Mouse (Mus musculus) right cerebral cortex, adult 18-20 months (tissue): ENCODE measurements around the gene Gm49380.

Experiments used
- DNase-seq: peaks from one replicate; pipeline ENCODE4 v3.0.0; 2022; ENCODE audit warnings: mixed read lengths

Gm49380 gene

DNA sequence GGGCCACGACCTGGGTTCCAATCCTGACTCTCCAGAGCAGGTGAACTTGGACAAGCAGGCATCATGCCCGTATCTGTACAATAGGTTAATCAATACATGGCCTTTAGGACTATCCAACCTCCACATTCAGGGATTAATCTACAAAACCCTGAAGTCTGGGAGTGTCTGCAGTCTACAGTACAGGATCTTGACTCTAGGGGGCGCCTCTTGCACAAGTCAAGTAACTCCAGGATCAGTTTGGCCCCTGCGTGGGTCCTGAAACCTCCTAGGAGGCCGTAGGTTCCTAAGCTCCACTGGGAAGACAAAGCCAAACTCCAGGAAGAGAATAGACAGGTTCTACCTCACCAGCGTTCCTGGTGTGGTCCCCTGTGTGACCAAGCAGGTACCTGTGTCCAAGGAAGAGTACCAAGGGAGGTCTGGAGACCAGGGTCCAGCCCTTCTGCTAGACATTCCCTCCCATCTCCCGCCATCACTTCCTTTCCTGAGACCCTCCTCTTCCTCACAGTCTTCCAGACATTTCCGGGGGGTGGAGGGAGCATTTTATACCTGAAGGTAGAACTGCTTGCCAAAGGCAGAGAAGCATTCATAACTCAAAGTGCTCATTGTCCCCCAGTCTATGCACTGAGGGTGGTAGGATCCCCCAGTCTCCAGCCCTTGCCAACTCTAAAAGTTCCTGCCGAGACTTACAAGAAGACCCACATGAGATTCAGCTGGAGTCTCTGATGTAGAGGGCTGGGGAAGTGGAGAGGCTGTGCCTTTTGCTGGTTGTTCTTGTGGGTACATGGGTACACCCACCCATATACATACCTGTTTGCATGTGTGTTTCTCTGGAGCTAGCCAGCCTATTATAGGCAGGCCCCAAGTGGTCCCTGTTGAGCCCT, 38.7 kb downstream of the Gm49380 start:
- no peak for DNase-seq

DNA sequence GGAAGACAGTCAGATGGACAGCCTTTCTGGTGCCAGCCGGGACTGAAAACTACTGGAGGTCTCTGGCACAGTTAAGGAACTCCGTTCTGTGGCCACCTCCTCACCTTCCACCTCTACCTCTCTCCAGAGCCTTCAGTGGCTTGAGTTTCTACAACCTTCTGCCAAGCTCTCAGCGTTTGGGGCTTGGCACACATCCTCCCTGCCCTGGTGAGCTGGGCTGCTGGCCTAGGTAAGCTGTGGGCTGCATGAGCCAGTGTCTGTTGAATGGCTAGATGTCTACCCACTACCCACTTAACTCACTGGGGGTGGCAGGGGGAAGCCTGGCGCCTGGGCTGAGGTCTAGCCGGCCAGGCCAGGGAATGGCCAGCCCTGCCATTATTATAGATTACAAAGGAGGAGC, 40.2 kb downstream of the Gm49380 start:
- peak; percentile 11 for DNase-seq

DNA sequence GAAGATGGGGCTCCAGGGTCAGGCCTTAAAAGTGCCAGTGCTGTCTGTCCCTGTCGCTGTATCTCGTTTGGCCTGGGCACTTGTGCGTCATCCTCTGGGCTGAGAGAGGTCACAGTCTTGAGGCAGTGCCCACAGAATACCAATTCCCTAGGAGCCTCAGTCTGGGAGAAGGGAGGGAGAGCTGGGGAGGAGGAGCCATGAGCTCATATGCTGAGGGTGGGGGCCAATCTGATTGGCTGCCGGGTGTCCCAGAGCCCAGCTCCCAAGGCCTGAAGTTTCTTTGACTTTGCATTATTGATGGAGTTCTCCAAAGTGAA, 40.7 kb downstream of the Gm49380 start:
- DNase-seq: peak; percentile 60

GRCm38 (mm10) chr9:44071914-44072598, 41.2 kb downstream of the Gm49380 start:
- DNase-seq: peak; percentile 73

- no peak for DNase-seq
Measured at GRCm38 (mm10) chr9:44070844-44071231, 42.5 kb downstream of the Gm49380 start.

DNA sequence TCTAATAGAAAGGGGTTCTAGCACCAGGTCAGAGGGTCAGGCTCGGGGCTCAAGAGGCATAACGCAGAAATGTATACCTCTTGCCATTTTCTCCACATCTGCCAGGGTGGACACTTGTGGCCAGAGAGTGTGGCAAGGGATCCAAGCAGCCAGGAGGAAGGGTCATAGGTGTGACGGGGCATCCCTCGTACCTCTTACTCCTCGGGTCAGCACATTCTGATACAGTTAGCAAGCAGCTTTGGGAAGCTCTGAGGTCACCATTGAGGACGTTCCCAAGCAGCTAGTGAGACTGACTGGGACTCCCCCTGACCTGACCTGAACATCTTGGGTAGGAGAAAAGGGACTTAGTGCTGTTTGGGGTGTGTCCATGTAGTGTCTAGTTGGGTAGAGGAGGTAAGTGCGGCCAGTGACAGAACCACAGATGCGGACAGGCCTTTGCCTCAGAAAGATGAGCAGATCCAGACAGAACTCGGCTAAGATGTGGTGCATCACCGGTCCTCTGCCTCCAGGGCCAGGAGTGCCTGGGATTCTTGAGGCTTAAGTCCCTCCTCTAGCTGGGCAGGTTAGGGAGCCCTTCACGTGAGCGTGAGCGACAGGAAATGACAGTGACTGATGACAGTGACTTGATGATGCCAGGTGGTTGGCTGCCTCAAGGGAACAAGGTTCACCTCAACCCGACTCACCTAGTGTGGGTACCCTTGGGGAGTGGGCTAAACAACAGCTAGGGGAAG, 43.0 kb downstream of the Gm49380 start:
- DNase-seq: no peak

- DNase-seq: no peak
Measured at GRCm38 (mm10) chr9:44069252-44069651, 44.0 kb downstream of the Gm49380 start.

GRCm38 (mm10) chr9:44067960-44068330, 45.4 kb downstream of the Gm49380 start:
- DNase-seq: peak; percentile 14

DNA sequence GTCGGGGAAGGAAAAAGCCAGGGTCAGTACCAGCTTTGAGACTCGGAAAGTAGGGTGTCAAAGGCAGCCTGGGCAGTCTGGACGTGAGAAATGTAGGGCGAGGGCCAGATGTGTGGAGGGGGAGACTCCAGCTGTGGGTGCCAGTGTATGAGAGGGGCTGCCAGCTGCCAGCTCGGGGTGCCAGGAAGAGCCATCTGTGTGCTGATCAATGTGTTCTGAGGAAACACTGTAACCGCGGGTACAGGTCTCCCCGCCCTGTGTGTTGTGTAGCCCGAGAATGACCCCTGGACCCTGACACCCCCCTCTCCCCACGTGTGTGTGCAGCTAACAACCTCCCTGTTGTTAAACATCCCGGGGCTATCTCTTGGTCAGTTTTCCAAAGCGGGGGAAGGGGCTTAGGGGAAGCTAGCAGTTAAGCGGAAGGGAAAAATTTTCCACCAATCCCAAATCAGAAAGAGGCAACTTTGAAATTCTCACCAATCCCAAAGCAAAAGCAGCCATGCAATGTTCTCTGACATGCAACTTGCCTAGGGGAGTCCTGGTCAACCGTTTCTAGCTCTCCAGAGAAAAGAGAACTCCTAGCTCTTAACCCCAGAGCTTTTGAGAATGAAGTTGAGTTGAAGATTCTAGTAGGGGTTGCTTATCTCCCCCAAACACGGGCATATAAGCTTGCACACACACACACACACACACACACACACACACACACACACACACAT, 45.9 kb downstream of the Gm49380 start:
- DNase-seq: no peak

- peak; percentile 100 for DNase-seq
Measured at GRCm38 (mm10) chr9:44066785-44067225, 46.5 kb downstream of the Gm49380 start, which contains the start of gene Usp2. Gene Usp2 (plus strand): TSS chr9:44067021.

DNA sequence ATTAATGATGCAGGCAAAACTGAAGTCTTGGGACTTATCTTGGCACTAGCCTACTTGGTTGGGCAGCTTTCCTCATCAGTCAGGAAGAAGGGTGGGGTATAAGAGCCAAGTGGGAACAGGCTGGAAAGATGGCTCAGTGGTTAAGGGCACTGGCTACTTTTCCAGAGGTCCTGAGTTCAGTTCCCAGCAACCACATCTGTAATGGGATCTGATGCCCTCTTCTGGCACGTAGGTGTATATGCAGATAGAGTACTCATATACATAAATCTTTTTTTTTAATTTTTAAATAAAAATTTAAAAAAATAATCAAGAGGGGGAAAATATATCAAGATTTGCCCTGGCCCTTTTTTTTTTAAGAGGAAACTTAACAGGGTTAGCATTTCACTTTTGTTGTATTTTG, 48.1 kb downstream of the Gm49380 start:
- DNase-seq: no peak

DNA sequence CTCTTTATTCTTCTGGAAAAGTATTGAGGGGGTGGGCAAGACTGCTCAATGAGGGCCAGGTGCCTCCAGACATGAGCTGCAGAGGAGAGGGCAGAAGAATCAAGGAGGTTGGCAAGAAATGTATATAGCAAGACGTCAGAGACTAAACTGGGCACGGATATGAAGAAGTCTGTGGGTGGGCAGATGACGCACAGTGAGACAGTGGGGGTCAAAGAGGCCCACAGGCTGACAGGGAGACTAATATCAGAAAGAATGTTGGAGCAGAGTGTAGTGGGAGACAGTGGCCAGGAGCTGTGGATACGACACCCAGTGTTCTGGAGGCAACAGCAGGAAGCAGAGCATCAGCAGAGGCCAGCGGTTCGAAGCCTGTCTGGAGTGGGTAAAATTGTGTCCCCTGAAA, 54.7 kb downstream of the Gm49380 start:
- no peak for DNase-seq

DNA sequence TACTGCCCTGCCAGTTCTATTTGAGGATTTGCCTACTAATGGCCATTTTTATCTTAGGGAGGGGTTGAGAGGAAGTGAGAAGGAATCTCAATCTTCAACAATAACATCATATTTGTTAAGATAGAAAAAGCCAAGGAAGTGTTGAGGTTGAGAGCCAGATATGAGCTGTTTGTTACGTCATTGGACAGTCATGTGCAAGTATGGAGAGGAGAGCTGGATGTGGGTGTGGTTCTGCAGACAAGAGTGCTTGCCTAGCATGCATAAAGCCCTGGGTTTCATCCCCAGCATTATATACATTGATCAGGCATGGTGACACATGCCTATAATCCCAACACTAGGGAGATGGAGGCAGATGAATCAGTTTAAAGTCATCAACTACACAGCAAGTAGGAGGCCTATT, 59.4 kb downstream of the Gm49380 start:
- no peak for DNase-seq

DNA sequence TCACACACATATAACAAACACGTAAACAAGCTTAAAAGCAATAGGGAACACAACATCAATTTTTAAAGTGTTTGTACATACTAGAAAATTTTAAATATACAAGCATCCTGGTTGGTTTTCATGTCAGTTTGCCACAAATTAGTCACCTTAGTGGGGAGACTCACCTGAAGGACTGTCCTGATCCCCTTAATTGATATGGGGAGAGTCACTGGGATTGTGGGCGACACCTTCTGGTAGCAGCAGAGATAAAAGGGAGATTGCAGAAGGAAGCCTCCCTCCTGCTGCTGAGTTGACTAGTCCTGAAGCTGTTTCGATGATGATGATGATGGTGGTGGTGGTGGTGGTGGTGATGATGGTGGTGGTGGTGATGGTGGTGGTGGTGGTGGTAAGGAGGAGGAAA, 60.4 kb downstream of the Gm49380 start:
- DNase-seq: no peak

DNA sequence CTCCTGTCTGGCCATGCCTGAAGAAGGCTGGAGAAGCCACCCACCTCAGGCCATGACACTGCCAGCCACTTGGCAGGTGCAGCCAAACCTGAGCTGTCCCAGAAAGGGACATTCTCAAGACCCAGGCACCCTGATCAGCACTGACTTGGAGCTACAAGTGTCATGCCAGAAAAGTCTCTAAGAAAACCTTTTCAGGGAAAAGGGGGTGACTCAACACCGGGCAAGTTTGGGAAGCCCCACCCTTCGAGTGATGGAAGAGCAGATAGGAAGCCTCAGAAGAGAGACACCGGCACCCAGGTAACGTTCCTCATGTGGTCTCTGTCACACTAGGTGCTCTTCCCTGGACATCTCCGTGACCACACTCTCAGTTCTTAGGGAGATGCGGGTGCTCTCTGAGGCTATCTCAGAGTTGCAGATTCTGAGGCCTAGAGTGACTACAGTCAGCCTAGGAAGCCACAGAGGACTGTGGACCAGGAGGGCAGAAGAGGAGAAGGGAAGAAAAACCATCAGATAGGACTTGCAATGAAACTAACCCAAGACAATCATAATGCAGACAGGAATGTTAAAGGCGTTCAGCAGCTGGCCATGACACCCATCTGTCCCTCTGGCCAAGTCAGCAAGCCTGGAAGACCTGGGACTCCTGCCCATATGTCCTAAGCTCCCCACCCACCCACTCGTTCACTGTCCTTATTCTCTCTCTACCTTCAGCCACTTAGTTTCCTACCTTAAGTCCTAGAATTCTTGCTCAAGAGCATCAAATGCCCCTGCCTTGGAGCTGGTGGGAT, 63.7 kb downstream of the Gm49380 start:
- DNase-seq: no peak

- peak; percentile 72 for DNase-seq
Measured at GRCm38 (mm10) chr9:44048541-44049380, 64.5 kb downstream of the Gm49380 start.

DNA sequence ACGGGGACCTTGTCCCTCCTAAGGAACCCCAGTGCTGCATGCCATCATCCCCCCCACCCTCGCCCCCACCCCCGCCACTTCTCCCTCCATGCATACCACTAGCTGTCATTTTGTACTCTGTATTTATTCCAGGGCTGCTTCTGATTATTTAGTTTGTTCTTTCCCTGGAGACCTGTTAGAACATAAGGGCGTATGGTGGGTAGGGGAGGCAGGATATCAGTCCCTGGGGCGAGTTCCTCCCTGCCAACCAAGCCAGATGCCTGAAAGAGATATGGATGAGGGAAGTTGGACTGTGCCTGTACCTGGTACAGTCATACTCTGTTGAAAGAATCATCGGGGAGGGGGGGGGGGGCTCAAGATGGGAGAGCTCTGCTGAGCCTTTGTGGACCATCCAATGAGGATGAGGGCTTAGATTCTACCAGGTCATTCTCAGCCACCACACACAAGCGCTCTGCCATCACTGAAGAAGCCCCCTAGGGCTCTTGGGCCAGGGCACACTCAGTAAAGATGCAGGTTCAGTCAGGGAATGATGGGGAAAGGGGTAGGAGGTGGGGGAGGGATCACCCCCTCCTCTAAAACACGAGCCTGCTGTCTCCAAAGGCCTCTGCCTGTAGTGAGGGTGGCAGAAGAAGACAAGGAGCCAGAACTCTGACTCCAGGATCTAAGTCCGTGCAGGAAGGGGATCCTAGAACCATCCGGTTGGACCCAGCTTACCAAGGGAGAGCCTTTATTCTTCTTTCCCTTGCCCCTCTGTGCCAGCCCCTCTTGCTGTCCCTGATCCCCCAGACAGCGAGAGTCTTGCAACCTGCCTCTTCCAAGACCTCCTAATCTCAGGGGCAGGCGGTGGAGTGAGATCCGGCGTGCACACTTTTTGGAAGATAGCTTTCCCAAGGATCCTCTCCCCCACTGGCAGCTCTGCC, 65.5 kb downstream of the Gm49380 start:
- no peak for DNase-seq

- DNase-seq: no peak
Measured at GRCm38 (mm10) chr9:44047071-44047470, 66.2 kb downstream of the Gm49380 start.

GRCm38 (mm10) chr9:44046426-44046825, 66.9 kb downstream of the Gm49380 start:
- DNase-seq: no peak

GRCm38 (mm10) chr9:44045884-44046272, 67.4 kb downstream of the Gm49380 start:
- no peak for DNase-seq
